Mouse (Mus musculus) hindbrain, embryonic 10.5 days (tissue): ENCODE measurements around the gene Cttn. TPM values are rescaled to one million over a fixed set of nuclear protein-coding genes. Genes with fewer than 3 reads are reported as not detected.
A peak's percentile ranks its signal among the peaks of the same experiment; 100 is the strongest.

ENCODE experiments used
- DNase-seq: peaks from one replicate; pipeline ENCODE4 v3.0.0-alpha.2; 2017; ENCODE audit warnings: low spot score
- H3K27ac ChIP-seq: fragments of 300-500 bp; sonication (generic); 2 replicates; pipeline ENCODE4 v1.5.1; 2016; ENCODE audit warnings: mild to moderate bottlenecking, moderate library complexity
- H3K27me3 ChIP-seq: fragments of 300-500 bp; sonication (generic); 2 replicates; pipeline ENCODE4 v1.6.1; 2016; ENCODE audit warnings: mild to moderate bottlenecking; ENCODE audit not compliant: poor library complexity, insufficient read depth, severe bottlenecking
- H3K36me3 ChIP-seq: fragments of 300-500 bp; sonication (generic); 2 replicates; pipeline ENCODE4 v1.6.1; 2016; ENCODE audit warnings: mild to moderate bottlenecking, moderate library complexity
- H3K4me1 ChIP-seq: fragments of 300-500 bp; sonication (generic); replicated peaks from 2 replicates; pipeline ENCODE4 v1.6.1; 2016; ENCODE audit warnings: mild to moderate bottlenecking
- H3K4me3 ChIP-seq: fragments of 300-500 bp; sonication (generic); 2 replicates; pipeline ENCODE4 v1.5.1; 2016; ENCODE audit warnings: mild to moderate bottlenecking, moderate library complexity
- H3K9me3 ChIP-seq: fragments of 300-500 bp; sonication (generic); 2 replicates; pipeline ENCODE4 v1.6.1; 2016; ENCODE audit warnings: mild to moderate bottlenecking, moderate library complexity
- WGBS: fragments of 180-500 bp; shearing (Covaris S2); methylation state at CpG from one replicate; pipeline ENCODE4 v1.1.7; 2016; 5-methylcytosine and 5-hydroxymethylcytosine counted together
- polyA plus RNA-seq: library from polyadenylated mRNA; unstranded; fragments of >200 nt; fragmentation: Nextera tagmentation; extraction: Ambion mirVana; gene quantifications from 2 replicates; pipeline ENCODE4 v1.2.1, GENCODE M21; 2016

Cttn gene
- polyA plus RNA-seq, 1 experiment from 2014 or later: 205 TPM

DNA sequence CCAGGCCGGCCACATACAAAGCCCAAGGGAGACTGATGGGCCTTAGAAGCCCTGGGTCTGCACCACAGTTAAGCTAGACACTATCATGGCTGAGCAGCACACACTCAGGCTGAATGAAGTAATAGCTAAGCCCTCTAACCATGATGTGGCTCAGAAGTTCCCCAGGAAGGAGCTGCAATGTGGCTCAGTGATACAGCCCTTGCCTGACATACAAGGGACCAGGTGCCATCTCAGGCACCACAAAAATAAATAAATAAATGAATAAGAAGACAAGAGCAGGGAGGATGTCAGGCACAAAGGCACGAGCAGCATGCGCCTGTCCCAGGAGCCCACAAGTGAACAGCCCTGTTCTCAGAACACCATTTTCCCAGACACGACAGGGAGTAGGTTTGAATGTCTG, 28.8 kb downstream of the Cttn start:
- Histone ChIP-seq H3K9me3 (no peaks in the 10 kb centered on the region), H3K4me1 (no peaks in the 10 kb centered on the region), H3K36me3 (peaks cover 99% of the 10 kb centered on the region), H3K27me3 (no peaks in the 10 kb centered on the region), H3K27ac (no peak overlapping the region), H3K4me3 (no peak overlapping the region)
- WGBS: 95% methylated on average over 4 of the region's 4 CpGs
- DNase-seq: no peak

DNA sequence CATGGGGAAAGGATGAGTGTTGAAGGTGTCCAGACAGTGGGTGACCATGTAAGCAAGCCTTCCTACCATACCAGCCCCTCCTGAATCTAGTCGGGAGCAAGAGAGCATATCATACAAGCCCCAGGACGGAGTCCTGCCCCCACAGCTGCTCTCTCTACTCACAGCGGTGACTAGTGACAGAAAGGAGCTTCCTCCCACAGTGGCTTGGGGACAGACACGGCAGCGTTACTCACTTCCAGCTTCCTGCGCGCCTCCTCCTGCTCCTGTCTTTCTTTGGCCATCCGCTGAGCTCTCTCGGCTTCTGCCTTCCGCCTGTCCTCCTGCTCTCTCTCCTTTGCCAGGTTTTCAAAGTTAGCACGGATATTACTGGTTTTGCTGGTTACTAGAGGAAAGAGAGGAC, 29.3 kb downstream of the Cttn start:
- Histone ChIP-seq H3K9me3 (no peaks in the 10 kb centered on the region), H3K4me1 (no peaks in the 10 kb centered on the region), H3K36me3 (peaks cover 99% of the 10 kb centered on the region), H3K4me3 (no peak overlapping the region), H3K27ac (no peak overlapping the region), H3K27me3 (no peaks in the 10 kb centered on the region)
- WGBS: 95% methylated on average over 11 of the region's 11 CpGs
- DNase-seq: no peak

DNA sequence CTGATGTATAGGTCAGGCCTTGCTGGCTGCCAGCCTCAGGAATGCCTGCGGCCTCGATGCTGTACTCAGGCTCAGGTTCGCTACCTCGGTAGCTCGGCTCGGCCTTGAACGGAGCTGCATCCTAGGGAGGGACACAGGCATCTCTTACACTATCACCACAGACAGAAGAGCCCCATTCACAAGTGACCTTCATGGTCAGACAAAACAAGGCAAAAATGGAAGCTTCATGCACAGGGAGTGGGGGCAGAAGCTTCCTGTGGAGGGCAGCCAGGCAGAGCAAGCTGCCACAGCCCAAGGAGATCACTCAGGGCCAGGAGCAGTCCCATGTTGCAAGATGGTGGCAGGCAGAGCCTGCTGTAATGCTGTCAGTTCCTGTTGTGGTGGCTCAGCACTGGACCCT, 32.0 kb downstream of the Cttn start:
- Histone ChIP-seq H3K9me3 (no peaks in the 10 kb centered on the region), H3K27me3 (no peaks in the 10 kb centered on the region), H3K27ac (no peak overlapping the region), H3K4me3 (no peak overlapping the region), H3K36me3 (peaks cover 84% of the 10 kb centered on the region), H3K4me1 (no peaks in the 10 kb centered on the region)
- DNase-seq: no peak
- 95% methylated on average over 7 of the region's 7 CpGs for WGBS

DNA sequence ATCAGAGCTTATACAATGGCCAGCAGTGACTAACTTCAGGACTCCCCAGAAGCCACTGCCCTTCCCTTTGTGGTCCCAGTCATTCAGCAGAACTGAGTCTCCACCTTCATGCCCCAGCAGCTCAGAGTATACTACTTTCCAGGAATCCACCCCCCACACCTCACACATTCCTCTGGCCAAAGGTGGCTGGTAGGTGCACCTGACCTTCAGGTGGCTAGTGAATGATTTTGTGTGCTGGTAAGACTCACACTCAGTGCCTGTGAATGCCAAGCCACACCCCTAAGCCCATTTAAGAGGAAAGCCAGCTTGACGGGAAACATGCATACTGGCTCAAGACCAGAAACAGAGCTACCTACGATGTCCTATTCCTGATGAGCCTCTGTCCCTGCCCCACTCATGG, 37.9 kb downstream of the Cttn start:
- Histone ChIP-seq H3K36me3 (peaks cover 26% of the 10 kb centered on the region), H3K27ac (no peak overlapping the region), H3K4me1 (no peaks in the 10 kb centered on the region), H3K9me3 (no peaks in the 10 kb centered on the region), H3K4me3 (no peak overlapping the region), H3K27me3 (no peaks in the 10 kb centered on the region)
- no peak for DNase-seq
- 80% methylated on average over 2 of the region's 2 CpGs for WGBS

DNA sequence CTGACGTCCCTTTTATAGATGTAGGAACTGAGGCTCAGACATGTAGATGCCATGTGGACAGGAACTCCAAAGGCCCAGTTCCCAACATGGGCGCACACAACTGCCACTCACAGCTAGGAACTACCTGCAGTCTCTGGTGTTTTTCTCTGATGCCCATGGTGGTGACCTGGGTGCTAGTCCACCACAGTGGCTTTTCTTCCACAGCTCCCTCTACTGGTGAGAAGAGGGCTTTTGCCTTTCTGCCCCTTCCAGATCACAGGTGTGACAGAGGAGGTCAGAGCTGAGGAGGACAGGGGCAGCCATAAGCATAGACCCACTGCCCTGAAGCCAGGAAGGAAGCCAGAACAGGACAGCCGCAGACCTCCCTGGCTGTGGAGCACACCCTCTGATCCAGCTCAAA, 43.3 kb downstream of the Cttn start:
- DNase-seq: no peak
- no peaks in the 10 kb centered on the region for H3K9me3 ChIP-seq
- no peak overlapping the region for H3K27ac ChIP-seq
- no peaks in the 10 kb centered on the region for H3K27me3 ChIP-seq
- H3K4me1 ChIP-seq: 0 out of 2 replicates have a peak, but pooled peaks cover 11% of the 10 kb centered on the region
- no peak overlapping the region for H3K4me3 ChIP-seq
- H3K36me3 ChIP-seq: no peaks in the 10 kb centered on the region
- WGBS: 79% methylated on average over 3 of the region's 3 CpGs

DNA sequence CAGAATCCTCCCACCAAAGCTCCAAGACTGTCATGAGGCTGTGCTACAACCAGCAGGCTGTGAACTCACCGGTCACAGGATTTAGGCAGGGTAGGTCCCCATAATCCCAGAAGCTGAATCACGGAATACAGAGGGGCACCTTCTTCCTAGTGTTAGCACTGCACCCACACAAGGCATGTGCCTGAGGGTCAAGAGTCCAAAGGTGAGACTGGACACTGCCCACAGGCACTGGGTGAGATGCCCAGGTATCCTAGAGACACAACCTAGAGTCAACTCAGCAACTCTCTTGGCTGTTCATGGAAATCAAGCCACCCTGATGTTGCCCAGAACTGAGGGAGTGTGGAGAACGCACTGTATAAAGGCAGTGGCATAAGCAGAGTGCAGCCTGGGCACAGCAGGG, 44.2 kb downstream of the Cttn start:
- Histone ChIP-seq H3K4me1 (0 out of 2 replicates have a peak, but pooled peaks cover 14% of the 10 kb centered on the region), H3K27me3 (no peaks in the 10 kb centered on the region), H3K36me3 (no peaks in the 10 kb centered on the region), H3K4me3 (no peak overlapping the region), H3K9me3 (no peaks in the 10 kb centered on the region), H3K27ac (no peak overlapping the region)
- 83% methylated on average over 3 of the region's 3 CpGs for WGBS
- no peak for DNase-seq

DNA sequence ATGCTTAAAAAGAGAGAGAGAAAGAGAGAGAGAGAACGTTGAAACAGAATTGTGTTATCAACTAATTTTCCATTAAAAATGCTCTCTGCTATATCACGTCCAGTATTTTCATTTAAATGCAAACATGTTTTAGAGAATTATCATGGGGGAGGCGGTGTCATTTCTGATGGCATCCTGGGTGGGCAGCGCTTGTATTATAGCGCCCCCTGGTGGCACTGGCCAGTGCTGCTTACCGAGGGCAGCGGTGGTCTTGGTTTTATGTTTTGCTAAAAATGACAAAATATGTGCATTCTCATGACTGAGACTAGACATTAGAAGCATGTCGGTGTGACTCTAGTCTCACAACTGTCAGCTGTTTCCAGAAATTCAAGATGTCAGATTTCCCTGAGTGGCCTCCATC, 44.9 kb downstream of the Cttn start:
- H3K9me3 ChIP-seq: no peaks in the 10 kb centered on the region

DNA sequence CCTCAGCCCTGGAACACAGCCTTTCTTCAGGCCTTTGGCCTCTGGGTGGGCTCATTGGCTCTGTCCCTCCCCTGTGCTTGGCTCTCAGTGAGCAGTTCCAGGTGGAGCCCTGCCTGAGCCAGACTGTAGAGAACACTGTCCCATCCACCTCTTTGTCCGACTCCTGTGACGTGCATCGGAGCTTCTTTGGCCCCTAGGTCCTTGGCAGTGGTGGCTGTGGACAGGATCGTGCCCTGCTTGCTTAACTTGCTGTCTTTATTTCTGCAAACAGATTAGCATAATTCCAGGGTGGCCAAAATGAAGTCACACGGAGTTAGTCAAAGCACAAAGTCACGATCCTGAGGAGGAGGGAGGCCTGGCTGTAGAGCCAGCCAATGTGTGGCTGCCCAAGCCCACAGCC, 49.3 kb downstream of the Cttn start:
- WGBS: 69% methylated on average over 6 of the region's 6 CpGs
- Histone ChIP-seq H3K27me3 (no peaks in the 10 kb centered on the region), H3K4me1 (peaks cover 52% of the 10 kb centered on the region), H3K27ac (no peak overlapping the region), H3K36me3 (no peaks in the 10 kb centered on the region), H3K4me3 (no peak overlapping the region), H3K9me3 (no peaks in the 10 kb centered on the region)
- no peak for DNase-seq

More for the DNA sequence above, 44.9 kb downstream of the Cttn start:
- peak; percentile 54 for DNase-seq
- Histone ChIP-seq H3K4me1 (peaks cover 20% of the 10 kb centered on the region), H3K36me3 (no peaks in the 10 kb centered on the region), H3K27me3 (no peaks in the 10 kb centered on the region), H3K27ac (no peak overlapping the region), H3K4me3 (no peak overlapping the region)
- 12% methylated on average over 8 of the region's 8 CpGs for WGBS

DNA sequence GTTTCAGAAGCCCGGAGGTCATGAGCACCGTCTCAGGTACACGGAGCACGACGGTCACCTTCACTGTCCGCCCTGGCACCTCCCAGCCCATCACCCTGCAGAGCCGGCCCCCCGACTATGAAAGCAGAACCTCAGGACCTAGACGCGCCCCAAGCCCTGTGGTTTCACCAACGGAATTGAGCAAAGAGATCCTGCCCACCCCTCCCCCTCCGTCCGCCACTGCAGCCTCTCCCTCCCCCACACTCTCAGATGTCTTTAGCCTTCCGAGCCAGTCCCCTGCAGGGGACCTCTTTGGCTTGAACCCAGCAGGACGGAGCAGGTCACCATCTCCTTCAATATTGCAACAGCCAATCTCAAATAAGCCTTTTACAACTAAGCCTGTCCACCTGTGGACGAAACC, 50.3 kb downstream of the Cttn start:
- Histone ChIP-seq H3K4me3 (no peak overlapping the region), H3K27ac (0 out of 2 replicates have a peak overlapping the region, but pooled peaks have one; percentile 35), H3K9me3 (no peaks in the 10 kb centered on the region), H3K36me3 (no peaks in the 10 kb centered on the region), H3K4me1 (peaks cover 58% of the 10 kb centered on the region), H3K27me3 (no peaks in the 10 kb centered on the region)
- WGBS: 22% methylated on average over 16 of the region's 16 CpGs
- DNase-seq: no peak

DNA sequence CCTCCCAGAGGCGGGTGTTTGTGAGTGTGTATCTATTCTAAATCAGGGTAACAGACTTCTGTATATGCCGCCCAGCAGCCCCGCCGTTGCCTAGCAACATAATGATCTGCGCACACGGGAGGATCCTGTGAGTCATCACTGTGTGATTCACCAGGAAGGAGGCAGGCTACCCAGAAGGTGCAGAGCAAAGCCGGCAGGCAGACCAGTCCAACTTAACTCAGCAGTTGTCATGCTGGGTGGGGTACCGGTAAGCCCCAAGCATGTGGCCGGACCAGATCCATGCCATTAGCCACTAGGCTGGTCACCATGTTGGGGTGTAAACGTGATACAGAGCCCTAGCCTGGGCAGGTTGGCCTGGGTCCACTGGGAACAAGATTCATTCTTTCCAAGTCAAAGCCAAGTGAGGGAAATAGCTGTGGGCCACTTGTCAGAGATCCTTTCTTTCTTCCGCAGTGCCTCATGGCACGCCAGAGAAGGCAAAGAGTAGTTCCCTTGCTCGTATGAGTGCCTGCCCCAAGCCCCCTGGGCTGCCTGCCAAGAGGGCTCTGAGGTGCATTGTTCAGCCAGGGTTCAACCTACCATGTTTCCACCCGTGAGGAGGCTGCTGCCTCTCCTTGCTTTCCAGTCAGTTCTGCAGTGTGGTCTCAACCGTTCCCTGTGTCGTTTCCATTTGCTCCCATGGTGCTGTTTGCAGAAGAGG, 53.0 kb downstream of the Cttn start:
- peaks cover 58% of the 10 kb centered on the region for H3K4me1 ChIP-seq
- H3K4me3 ChIP-seq: no peak overlapping the region
- peak; percentile 35 for DNase-seq
- no peaks in the 10 kb centered on the region for H3K36me3 ChIP-seq
- no peaks in the 10 kb centered on the region for H3K27me3 ChIP-seq
- no peaks in the 10 kb centered on the region for H3K9me3 ChIP-seq
- 53% methylated on average over 16 of the region's 16 CpGs for WGBS
- H3K27ac ChIP-seq: peak overlapping the region; percentile 69; the same call in 1 of the 2 replicates

DNA sequence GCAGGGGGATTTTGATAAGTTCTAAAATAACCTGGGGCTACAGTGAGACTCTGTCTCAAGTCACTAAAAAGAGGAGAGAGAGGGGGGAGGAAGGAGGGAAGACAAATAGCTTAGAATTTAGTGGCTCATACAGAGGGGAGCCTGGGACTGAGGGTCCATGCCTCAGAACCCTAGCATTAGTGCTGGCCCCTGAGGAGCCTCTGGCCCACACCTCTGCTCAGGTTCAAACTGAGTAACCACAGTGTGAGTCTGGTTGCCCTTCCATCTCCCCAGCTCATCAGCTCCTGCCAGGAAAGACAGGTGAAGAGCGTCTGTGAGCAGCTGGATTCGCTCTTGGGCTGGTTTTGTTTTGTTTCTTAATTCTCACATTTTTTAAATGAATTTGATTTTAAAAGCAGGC, 53.6 kb downstream of the Cttn start:
- Histone ChIP-seq H3K9me3 (no peaks in the 10 kb centered on the region), H3K4me1 (peaks cover 63% of the 10 kb centered on the region), H3K4me3 (no peak overlapping the region), H3K27ac (peak overlapping the region; percentile 47; the same call in 1 of the 2 replicates), H3K27me3 (no peaks in the 10 kb centered on the region), H3K36me3 (no peaks in the 10 kb centered on the region)
- DNase-seq: no peak
- 83% methylated on average over 2 of the region's 2 CpGs for WGBS

DNA sequence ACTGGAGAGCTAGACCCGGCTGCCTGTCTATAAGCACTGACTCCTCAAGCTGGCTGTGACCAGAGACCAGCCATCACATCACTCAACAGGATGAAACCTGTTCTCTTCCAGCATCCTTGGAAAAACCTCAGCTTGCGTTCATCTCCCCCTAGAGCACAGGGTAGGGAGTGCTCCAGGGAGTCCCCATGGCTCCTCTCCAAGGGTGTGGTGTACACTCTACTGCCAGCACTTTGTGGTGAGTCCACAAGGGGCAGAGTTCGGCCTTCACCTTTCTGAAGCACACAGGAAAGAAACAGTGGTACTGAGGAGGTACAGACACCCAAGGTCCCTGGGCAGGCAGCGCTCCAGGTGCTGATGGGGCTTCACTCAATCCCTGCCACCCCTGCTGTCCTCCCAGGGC, 55.0 kb downstream of the Cttn start:
- no peak for DNase-seq
- H3K9me3 ChIP-seq: no peaks in the 10 kb centered on the region
- H3K4me3 ChIP-seq: no peak overlapping the region
- no peak overlapping the region for H3K27ac ChIP-seq
- H3K27me3 ChIP-seq: no peaks in the 10 kb centered on the region
- WGBS: 71% methylated on average over 4 of the region's 4 CpGs
- H3K36me3 ChIP-seq: peaks cover 11% of the 10 kb centered on the region
- H3K4me1 ChIP-seq: peaks cover 61% of the 10 kb centered on the region

DNA sequence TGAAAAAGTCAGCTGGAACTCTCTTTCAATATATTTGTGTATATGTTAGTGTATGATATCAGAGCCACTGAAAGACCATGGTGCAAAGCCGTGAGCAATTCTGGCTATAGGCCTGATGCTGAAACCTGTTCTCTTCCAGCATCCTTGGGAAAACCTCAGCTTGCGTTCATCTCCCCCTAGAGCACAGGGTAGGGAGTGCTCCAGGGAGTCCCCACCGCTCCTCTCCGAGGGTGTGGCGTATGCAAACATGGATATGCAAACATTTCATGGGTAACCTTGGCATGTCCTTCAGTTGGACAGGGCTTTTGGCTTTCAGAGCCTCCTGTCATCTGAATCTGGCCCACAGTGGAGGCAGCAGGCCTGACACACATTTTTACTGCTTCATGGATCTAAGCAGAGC, 56.2 kb downstream of the Cttn start:
- no peaks in the 10 kb centered on the region for H3K9me3 ChIP-seq
- peaks cover 23% of the 10 kb centered on the region for H3K36me3 ChIP-seq
- H3K27me3 ChIP-seq: no peaks in the 10 kb centered on the region
- WGBS: 85% methylated on average over 5 of the region's 5 CpGs
- no peak for DNase-seq
- no peak overlapping the region for H3K27ac ChIP-seq
- H3K4me1 ChIP-seq: peaks cover 57% of the 10 kb centered on the region
- no peak overlapping the region for H3K4me3 ChIP-seq
